Comparison of ENCODE assay signal across 23 mouse cellular contexts in genomic region chr10:66351036-66351435, GRCm38 (mm10).
"Had no signal": no experiment of that assay in that cellular context is flagged by ENCODE, and none has a peak within 500 bp of the region (broad histone marks: within the 10 kb centered on the region; RNA-seq: fewer than 3 reads in every experiment).

No protein-coding gene starts in this region.

- H3K9ac ChIP-seq: limb, embryonic 12.5 days; limb, embryonic 15.5 days; liver, embryonic 14.5 days; liver, postnatal 0 days; lung, embryonic 15.5 days; neural tube, embryonic 12.5 days; neural tube, embryonic 15.5 days had no signal

- H3K27me3 ChIP-seq: limb, embryonic 12.5 days; limb, embryonic 15.5 days; lung, embryonic 15.5 days; neural tube, embryonic 12.5 days; neural tube, embryonic 15.5 days had no signal

- H3K9me3 ChIP-seq: limb, embryonic 12.5 days; limb, embryonic 15.5 days; lung, embryonic 15.5 days; neural tube, embryonic 12.5 days; neural tube, embryonic 15.5 days had no signal

- H3K4me1 ChIP-seq: limb, embryonic 12.5 days; limb, embryonic 15.5 days; lung, embryonic 15.5 days; neural tube, embryonic 12.5 days; neural tube, embryonic 15.5 days had no signal

- H3K4me2 ChIP-seq: limb, embryonic 12.5 days; limb, embryonic 15.5 days; liver, embryonic 11.5 days; lung, embryonic 15.5 days; midbrain, embryonic 11.5 days; neural tube, embryonic 12.5 days; neural tube, embryonic 15.5 days had no signal

- ATAC-seq: liver, postnatal 0 days had no signal

- H3K27ac ChIP-seq: limb, embryonic 12.5 days; limb, embryonic 15.5 days; liver, embryonic 14.5 days; lung, embryonic 15.5 days; neural tube, embryonic 12.5 days; neural tube, embryonic 15.5 days; stomach, postnatal 0 days had no signal

- DNase-seq: kidney, adult 2 months; kidney, postnatal 14 days; kidney, postnatal 4 days; left cerebral cortex, postnatal 4 days; liver, postnatal 0 days; lung, postnatal 10 days; lung, postnatal 4 days; midbrain, embryonic 14.5 days; right cerebral cortex, adult 18-20 months; right cerebral cortex, postnatal 14 days; right cerebral cortex, postnatal 4 days; thymus, adult 2 months; thymus, postnatal 14 days; thymus, postnatal 4 days had no signal

- H3K36me3 ChIP-seq: limb, embryonic 12.5 days; limb, embryonic 15.5 days; lung, embryonic 15.5 days; neural tube, embryonic 12.5 days; neural tube, embryonic 15.5 days had no signal

- H3K4me3 ChIP-seq: limb, embryonic 12.5 days; limb, embryonic 15.5 days; lung, embryonic 15.5 days; neural tube, embryonic 12.5 days; neural tube, embryonic 15.5 days had no signal
